Mouse (Mus musculus) midbrain, embryonic 11.5 days (tissue): ENCODE measurements at regions not wholly inside any gene's neighbourhood (a gene's known extent, or its start where the extent isn't known, plus 50 kb on each side); places are given as distances from the start of the nearest gene placed in this dataset.

Experiments used
- ATAC-seq: fragments of 200-750 bp; cut with Nextera tagmentation; 2 replicates; pipeline ENCODE4 v1.8.0; 2017; ENCODE audit warnings: moderate TSS enrichment, moderate library complexity; ENCODE audit not compliant: low FRiP score
- DNase-seq: peaks from one replicate; pipeline ENCODE4 v3.0.0; 2015; ENCODE audit warnings: low spot score; ENCODE audit errors: missing footprints
- H3K27ac ChIP-seq: fragments of 300-500 bp; sonication (generic); 2 replicates; pipeline ENCODE4 v1.5.1; 2014; ENCODE audit warnings: low read depth, low read length
- H3K27me3 ChIP-seq: fragments of 300-500 bp; sonication (generic); 2 replicates; pipeline ENCODE4 v1.6.1; 2014; ENCODE audit warnings: mild to moderate bottlenecking, low read length, moderate library complexity, mixed read lengths; ENCODE audit not compliant: control insufficient read depth, insufficient read depth
- H3K36me3 ChIP-seq: fragments of 300-500 bp; sonication (generic); 2 replicates; pipeline ENCODE4 v1.6.1; 2014; ENCODE audit warnings: mild to moderate bottlenecking, low read length, moderate library complexity, mixed read lengths; ENCODE audit not compliant: control insufficient read depth, insufficient read depth
- H3K4me1 ChIP-seq: fragments of 300-500 bp; sonication (generic); 2 replicates; pipeline ENCODE4 v1.6.1; 2014; ENCODE audit warnings: low read length; ENCODE audit not compliant: control insufficient read depth, insufficient read depth
- H3K4me2 ChIP-seq: fragments of 300-500 bp; sonication (generic); 2 replicates; pipeline ENCODE4 v1.6.1; 2014; ENCODE audit warnings: mild to moderate bottlenecking, moderate library complexity
- H3K4me3 ChIP-seq: fragments of 300-500 bp; sonication (generic); 2 replicates; pipeline ENCODE4 v1.5.1; 2014; ENCODE audit warnings: low read depth, low read length
- H3K9ac ChIP-seq: fragments of 300-500 bp; sonication (generic); 2 replicates; pipeline ENCODE4 v1.6.1; 2014; ENCODE audit warnings: low read length
- H3K9me3 ChIP-seq: fragments of 300-500 bp; sonication (generic); 2 replicates; pipeline ENCODE4 v1.6.1; 2016; ENCODE audit warnings: low read length; ENCODE audit not compliant: control insufficient read depth
- WGBS: fragments of 180-500 bp; shearing (Covaris S2); extraction: QIAGEN DNeasy Blood & Tissue Kit; methylation state at CpG from one replicate; pipeline ENCODE4 v1.1.7; 2014; 5-methylcytosine and 5-hydroxymethylcytosine counted together

DNA sequence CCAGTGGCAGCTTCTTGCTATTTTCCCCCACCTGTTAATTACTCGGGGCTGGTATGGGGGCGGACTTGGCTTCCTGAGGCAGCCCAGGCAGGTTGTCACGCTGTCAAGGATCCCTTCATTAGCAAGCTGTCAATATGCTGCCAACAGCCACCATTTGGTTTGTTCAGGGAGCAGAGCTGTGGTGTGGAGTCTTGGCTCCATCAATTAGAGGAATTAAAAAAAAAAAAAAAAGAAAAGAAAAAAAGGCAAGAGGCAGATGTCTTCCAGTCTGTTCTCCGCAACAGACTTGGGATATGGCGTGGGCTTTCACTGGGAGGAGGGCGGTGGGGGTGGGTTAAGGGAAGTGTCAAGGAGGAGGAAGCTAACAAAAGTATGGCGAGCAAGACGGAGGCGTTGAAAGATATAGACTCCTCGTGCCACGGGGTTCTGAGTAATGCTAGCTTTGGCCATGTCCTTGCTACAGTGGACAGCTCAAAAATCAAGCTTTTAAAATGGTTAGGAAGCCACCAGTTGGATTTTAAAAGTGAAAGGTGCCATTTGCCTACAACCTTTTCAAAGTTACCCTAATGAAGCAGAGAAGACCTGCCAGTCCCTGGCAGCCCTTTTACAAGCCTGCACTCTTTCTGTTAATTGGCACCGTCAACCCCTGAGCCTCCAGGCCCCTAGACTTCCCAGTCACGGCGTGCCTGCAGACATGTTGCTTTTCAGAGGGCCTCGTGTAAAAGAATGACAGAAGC is 530.7 kb downstream of the Pdcd6ip start:
- ATAC-seq: no peak; the same call in 1 of the 2 replicates
- no peak overlapping the region for H3K27ac ChIP-seq
- WGBS: 82% methylated on average over 15 of the region's 15 CpGs
- no peak for DNase-seq
- H3K4me2 ChIP-seq: no peak overlapping the region
- no peaks in the 10 kb centered on the region for H3K27me3 ChIP-seq
- H3K4me3 ChIP-seq: no peak overlapping the region
- no peaks in the 10 kb centered on the region for H3K4me1 ChIP-seq
- H3K9me3 ChIP-seq: no peaks in the 10 kb centered on the region
- no peaks in the 10 kb centered on the region for H3K36me3 ChIP-seq
- no peak overlapping the region for H3K9ac ChIP-seq

- WGBS: 88% methylated on average over 5 of the region's 5 CpGs
- H3K27ac ChIP-seq: no peak overlapping the region
- H3K4me2 ChIP-seq: no peak overlapping the region
- H3K9me3 ChIP-seq: no peaks in the 10 kb centered on the region
- ATAC-seq (no peak), DNase-seq (no peak)
- no peaks in the 10 kb centered on the region for H3K36me3 ChIP-seq
- no peaks in the 10 kb centered on the region for H3K27me3 ChIP-seq
- no peaks in the 10 kb centered on the region for H3K4me1 ChIP-seq
- no peak overlapping the region for H3K4me3 ChIP-seq
- H3K9ac ChIP-seq: no peak overlapping the region
Observed at GRCm38 (mm10) chr9:113171767-113172405, 536.2 kb downstream of the Pdcd6ip start.

GRCm38 (mm10) chr9:113162897-113163874 is 544.9 kb downstream of the Pdcd6ip start:
- Histone ChIP-seq H3K4me3 (no peak overlapping the region), H3K9ac (no peak overlapping the region), H3K4me1 (no peaks in the 10 kb centered on the region), H3K36me3 (no peaks in the 10 kb centered on the region), H3K9me3 (no peaks in the 10 kb centered on the region), H3K27me3 (no peaks in the 10 kb centered on the region), H3K27ac (no peak overlapping the region), H3K4me2 (no peak overlapping the region)
- ATAC-seq: 0 out of 2 replicates have a peak, but pooled peaks have one; percentile 22
- 87% methylated on average over 12 of the region's 12 CpGs for WGBS
- DNase-seq: no peak

GRCm38 (mm10) chr9:113160011-113160410 is 548.0 kb downstream of the Pdcd6ip start:
- 0 out of 2 replicates have a peak, but pooled peaks cover 3% of the 10 kb centered on the region for H3K9me3 ChIP-seq
- no peaks in the 10 kb centered on the region for H3K36me3 ChIP-seq
- no peak overlapping the region for H3K9ac ChIP-seq
- no peak for DNase-seq
- no peak overlapping the region for H3K27ac ChIP-seq
- WGBS: 96% methylated on average over 2 of the region's 2 CpGs
- no peaks in the 10 kb centered on the region for H3K4me1 ChIP-seq
- H3K4me2 ChIP-seq: no peak overlapping the region
- no peak overlapping the region for H3K4me3 ChIP-seq
- ATAC-seq: no peak
- no peaks in the 10 kb centered on the region for H3K27me3 ChIP-seq

DNA sequence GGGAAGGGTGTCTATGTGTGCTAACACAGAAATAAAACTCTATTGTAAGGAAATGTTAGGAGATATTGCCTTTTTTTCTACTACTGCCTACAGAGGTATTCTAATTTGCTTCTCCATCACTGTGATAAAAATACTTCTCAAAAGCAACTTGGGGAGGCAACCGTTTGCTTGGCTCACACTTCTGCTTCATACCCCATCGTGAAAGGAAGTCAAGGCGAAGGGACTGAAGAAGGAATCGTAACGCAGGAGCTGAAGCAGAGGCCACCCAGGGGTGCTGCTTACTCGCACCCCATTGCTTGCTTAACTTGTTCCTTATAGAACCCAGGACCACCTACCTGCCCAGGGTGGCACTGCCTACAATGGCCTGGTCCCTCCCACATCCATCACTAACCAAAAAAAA is 550.0 kb downstream of the Pdcd6ip start:
- DNase-seq (no peak), ATAC-seq (no peak)
- H3K27ac ChIP-seq: no peak overlapping the region
- H3K27me3 ChIP-seq: no peaks in the 10 kb centered on the region
- no peak overlapping the region for H3K9ac ChIP-seq
- no peak overlapping the region for H3K4me3 ChIP-seq
- H3K4me2 ChIP-seq: no peak overlapping the region
- 87% methylated on average over 6 of the region's 6 CpGs for whole genome bisulfite sequencing
- 0 out of 2 replicates have a peak, but pooled peaks cover 3% of the 10 kb centered on the region for H3K9me3 ChIP-seq
- no peaks in the 10 kb centered on the region for H3K4me1 ChIP-seq
- no peaks in the 10 kb centered on the region for H3K36me3 ChIP-seq

DNA sequence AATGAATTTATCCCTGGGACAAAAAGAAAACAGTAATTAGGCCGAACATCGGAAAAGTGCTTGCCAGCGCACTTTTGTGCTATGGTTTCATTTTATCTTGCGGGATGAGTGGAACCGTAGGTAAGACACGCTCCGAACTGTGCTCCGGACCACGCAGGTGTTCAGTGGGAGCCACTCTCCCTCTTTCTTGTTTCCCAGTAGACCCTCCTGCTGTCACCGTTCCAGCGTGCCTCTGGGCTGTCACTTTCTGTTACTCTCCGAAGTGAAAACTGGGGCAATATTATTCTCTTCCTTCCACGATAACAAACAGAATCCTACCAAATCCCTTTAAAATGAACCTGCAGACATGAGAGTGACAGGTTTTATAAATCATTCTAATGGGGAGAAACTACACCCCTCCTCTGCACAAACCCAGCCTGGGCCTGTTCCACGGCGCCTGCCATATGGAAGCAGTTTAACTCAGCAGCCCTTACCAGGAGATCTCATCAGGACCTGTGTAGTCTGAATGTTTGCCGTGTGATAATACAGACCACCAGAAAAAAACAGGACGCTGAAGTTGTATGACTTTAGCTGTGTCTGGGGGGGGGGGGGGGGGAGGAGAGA is 550.5 kb downstream of the Pdcd6ip start:
- DNase-seq (no peak), ATAC-seq (no peak)
- no peak overlapping the region for H3K4me2 ChIP-seq
- no peak overlapping the region for H3K9ac ChIP-seq
- H3K9me3 ChIP-seq: 0 out of 2 replicates have a peak, but pooled peaks cover 3% of the 10 kb centered on the region
- H3K4me1 ChIP-seq: no peaks in the 10 kb centered on the region
- WGBS: 90% methylated on average over 17 of the region's 17 CpGs
- no peak overlapping the region for H3K27ac ChIP-seq
- no peak overlapping the region for H3K4me3 ChIP-seq
- H3K27me3 ChIP-seq: no peaks in the 10 kb centered on the region
- H3K36me3 ChIP-seq: no peaks in the 10 kb centered on the region

GRCm38 (mm10) chr9:113156707-113157106 is 551.4 kb downstream of the Pdcd6ip start:
- H3K4me3 ChIP-seq: no peak overlapping the region
- DNase-seq (no peak), ATAC-seq (no peak)
- no peak overlapping the region for H3K27ac ChIP-seq
- H3K27me3 ChIP-seq: no peaks in the 10 kb centered on the region
- H3K4me2 ChIP-seq: no peak overlapping the region
- 70% methylated on average over 3 of the region's 3 CpGs for WGBS
- 0 out of 2 replicates have a peak, but pooled peaks cover 3% of the 10 kb centered on the region for H3K9me3 ChIP-seq
- H3K9ac ChIP-seq: no peak overlapping the region
- H3K4me1 ChIP-seq: no peaks in the 10 kb centered on the region
- no peaks in the 10 kb centered on the region for H3K36me3 ChIP-seq

GRCm38 (mm10) chr9:113149084-113149483 is 559.0 kb downstream of the Pdcd6ip start:
- H3K9ac ChIP-seq: no peak overlapping the region
- H3K4me3 ChIP-seq: no peak overlapping the region
- no peaks in the 10 kb centered on the region for H3K4me1 ChIP-seq
- H3K4me2 ChIP-seq: no peak overlapping the region
- no peak overlapping the region for H3K27ac ChIP-seq
- DNase-seq: no peak
- H3K36me3 ChIP-seq: no peaks in the 10 kb centered on the region
- no peaks in the 10 kb centered on the region for H3K27me3 ChIP-seq
- 12% methylated on average over 5 of the region's 5 CpGs for WGBS
- ATAC-seq: peak; percentile 48; the same call in 1 of the 2 replicates
- H3K9me3 ChIP-seq: no peaks in the 10 kb centered on the region
